Mouse (Mus musculus) MEL (cell line): ENCODE results near the gene Sh3gl3.

ENCODE experiments used
- CTCF ChIP-seq, 3 experiments: IDR thresholded peaks in 2 of 3; conservative IDR thresholded peaks in 1 of 3; 2 replicates each; pipeline ENCODE4 v1.5.1; 2011 to 2012; ENCODE audit warnings: low read length in 3 of 3, low read depth in 2 of 3, mild to moderate bottlenecking in 2 of 3, improper control_type of control experiment in 1 of 3, inconsistent platforms in 1 of 3, mixed read lengths in 1 of 3, moderate library complexity in 1 of 3; ENCODE audit not compliant: control insufficient read depth in 1 of 3, insufficient read depth in 1 of 3, poor library complexity in 1 of 3, severe bottlenecking in 1 of 3
- EP300 ChIP-seq, 2 experiments: IDR thresholded peaks; 2 replicates each; pipeline ENCODE4 v1.6.1; 2011; ENCODE audit warnings: improper control_type of control experiment in 2 of 2, low read length in 2 of 2, low read depth in 1 of 2, mild to moderate bottlenecking in 1 of 2
- POLR2A ChIP-seq, 2 experiments: IDR thresholded peaks; 2 replicates each; pipeline ENCODE4 v1.6.1; 2011 to 2012; ENCODE audit warnings: low read length in 2 of 2, mild to moderate bottlenecking in 2 of 2, control low read depth in 1 of 2, improper control_type of control experiment in 1 of 2, low read depth in 1 of 2, moderate library complexity in 1 of 2; ENCODE audit not compliant: control insufficient read depth in 1 of 2, insufficient read depth in 1 of 2, poor library complexity in 1 of 2
- TAL1 ChIP-seq: IDR thresholded peaks from 2 replicates; pipeline ENCODE4 v1.6.1; 2012; ENCODE audit warnings: mild to moderate bottlenecking, inconsistent platforms, low read length, moderate library complexity, mixed read lengths

DNA sequence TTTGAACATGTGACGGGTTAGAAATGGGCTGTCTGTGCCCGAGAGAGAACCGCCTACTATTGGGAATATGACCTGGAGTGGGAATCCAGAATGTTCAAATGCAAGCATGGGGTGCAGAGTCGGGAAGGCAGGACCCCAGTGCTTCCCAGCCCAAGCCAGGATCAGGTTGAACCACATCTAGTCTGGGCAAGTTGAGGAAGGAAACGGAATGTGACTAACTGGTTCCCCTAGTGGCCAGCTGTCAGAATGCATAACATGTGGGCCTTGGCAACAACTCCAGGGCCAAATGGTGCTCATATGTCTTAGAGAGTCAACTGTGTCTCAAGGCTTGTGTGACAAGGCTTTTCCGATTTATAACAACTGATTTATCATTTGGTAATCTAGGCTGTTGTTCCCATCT is 86.6 kb downstream of the Sh3gl3 start:
- peak; percentile 24 to 46 (median 33); a peak in 4 of 6 replicates for TF ChIP-seq CTCF (IDR thresholded peaks at IDR 0.05 in 2 of 3, conservative IDR thresholded peaks at IDR 0.05 in 1 of 3; ENCODE audit: control insufficient read depth in 1 of 3, insufficient read depth in 1 of 3, low read depth in 2 of 3, low read length in 3 of 3, poor library complexity in 1 of 3, severe bottlenecking in 1 of 3)
- TF ChIP-seq EP300 (IDR thresholded peaks at IDR 0.05; ENCODE audit: low read depth in 1 of 2, low read length in 2 of 2), result no peak
- no peak for TF ChIP-seq TAL1
- no peak for TF ChIP-seq POLR2A (IDR thresholded peaks at IDR 0.05; ENCODE audit: control insufficient read depth in 1 of 2, insufficient read depth in 1 of 2, low read depth in 1 of 2, low read length in 2 of 2, poor library complexity in 1 of 2)
